Mouse (Mus musculus): ENCODE measurements around the gene Slc23a4.

The Slc23a4 gene

GRCm38 (mm10) chr6:34910371-34911219, 77.6 kb downstream of the Slc23a4 start, which contains the start of gene Wdr91:
TSS of gene Wdr91 (minus strand) at chr6:34910876.
- peak; percentile 97 for DNase-seq

GRCm38 (mm10) chr6:34909631-34910345, 78.4 kb downstream of the Slc23a4 start:
- no peak for DNase-seq

DNA sequence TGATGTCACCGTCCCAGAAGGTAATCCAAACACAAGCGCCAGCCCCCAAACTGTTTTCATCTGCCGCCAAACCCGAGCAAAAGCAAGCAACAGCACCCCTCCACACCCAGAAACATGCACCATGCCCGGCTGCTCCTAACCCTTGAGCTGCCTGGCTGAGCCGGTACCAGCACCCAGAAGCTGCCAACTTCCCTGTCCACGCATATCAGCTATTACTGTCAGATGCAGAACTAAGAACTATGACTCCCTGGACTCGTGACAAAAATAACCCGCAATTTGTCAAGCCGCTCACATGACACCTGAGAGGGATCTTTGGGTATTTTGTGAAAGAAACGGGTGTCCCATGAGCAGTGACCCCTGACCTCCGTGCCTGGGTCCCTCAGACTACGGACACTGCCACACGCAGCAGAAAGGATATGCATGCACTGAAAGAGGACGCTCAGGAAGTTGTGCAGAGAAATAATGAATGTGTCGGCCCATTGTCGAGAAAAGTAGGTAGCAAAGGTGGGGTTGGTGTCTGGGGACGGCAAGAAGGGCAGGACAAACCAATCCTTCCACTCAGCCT, 80.4 kb downstream of the Slc23a4 start:
- no peak for DNase-seq

DNA sequence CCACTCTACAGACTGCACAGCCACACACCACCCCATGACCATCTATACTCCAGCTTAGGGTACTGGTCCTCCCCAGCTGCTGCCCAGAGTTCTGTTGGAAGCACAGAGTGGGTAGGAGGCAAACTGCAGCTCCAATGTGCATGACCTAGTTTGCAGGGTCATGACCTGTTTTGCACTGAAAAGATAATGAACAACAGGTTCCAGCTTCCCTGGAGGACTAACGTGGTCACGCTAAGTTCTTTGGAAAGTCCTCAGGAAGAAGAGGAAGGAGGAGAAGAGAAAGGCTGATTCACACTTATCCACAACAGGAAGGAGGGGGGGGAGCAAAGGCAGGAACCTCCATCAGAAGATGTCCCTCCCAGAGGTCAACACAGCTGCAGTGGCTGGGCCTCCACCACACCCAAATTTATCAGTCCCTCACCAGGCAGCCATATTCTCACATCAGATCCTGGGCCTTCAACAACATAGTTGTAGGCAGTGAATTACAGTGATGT, 81.0 kb downstream of the Slc23a4 start:
- DNase-seq = no peak

GRCm38 (mm10) chr6:34906661-34907060, 81.5 kb downstream of the Slc23a4 start:
- DNase-seq = no peak

GRCm38 (mm10) chr6:34906125-34906524, 82.1 kb downstream of the Slc23a4 start:
- DNase-seq = no peak

GRCm38 (mm10) chr6:34904361-34904760, 83.8 kb downstream of the Slc23a4 start:
- DNase-seq = no peak

GRCm38 (mm10) chr6:34903851-34904250, 84.4 kb downstream of the Slc23a4 start:
- no peak for DNase-seq

- no peak for DNase-seq
These were observed 84.8 kb downstream of the Slc23a4 start for GRCm38 (mm10) chr6:34903441-34903840.

DNA sequence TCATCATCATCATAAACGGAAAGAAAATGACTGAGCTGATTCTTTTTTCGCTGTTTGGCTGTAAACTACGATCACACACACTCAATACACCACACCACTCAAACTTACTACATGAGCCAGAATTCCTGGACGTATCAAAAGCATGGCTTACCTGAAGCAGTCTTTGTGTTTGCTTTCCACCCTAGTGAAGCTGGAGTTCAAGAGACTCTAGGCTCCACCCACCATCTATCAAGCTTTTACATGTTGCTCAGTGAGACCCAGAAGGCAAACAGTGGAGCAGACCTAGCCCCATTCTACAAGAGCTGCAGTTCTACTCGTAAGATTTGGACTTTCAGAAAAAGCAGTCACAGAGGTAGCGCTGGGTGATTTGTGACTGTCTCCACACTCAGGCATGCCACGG, 85.6 kb downstream of the Slc23a4 start:
- peak; percentile 25 to 26 for DNase-seq

DNA sequence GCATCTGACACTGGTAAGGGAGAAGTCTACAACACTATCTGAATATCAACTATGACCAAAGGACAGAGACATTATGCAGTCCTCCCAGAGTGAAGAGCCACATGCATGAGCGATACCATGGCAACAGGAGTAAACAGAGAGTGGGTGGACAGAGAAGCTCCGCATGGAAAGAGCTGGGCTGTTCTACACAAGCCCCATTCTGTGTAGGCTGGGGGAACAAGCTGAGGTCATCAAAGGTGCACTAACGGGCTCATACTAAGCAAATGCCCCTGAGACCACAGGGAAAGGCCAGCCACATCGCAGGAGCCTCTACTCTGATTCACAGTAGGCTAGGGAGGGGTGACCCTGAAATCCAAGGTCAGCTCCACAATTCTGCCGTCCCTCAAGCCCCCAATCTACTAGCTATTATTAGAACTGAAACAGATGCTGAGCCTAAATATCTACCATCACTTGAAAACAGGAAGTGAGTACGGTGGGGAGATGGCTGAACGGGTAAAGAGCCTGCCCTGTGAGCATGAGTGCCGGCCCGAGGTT, 86.2 kb downstream of the Slc23a4 start:
- peak; percentile 76 to 78 for DNase-seq

DNA sequence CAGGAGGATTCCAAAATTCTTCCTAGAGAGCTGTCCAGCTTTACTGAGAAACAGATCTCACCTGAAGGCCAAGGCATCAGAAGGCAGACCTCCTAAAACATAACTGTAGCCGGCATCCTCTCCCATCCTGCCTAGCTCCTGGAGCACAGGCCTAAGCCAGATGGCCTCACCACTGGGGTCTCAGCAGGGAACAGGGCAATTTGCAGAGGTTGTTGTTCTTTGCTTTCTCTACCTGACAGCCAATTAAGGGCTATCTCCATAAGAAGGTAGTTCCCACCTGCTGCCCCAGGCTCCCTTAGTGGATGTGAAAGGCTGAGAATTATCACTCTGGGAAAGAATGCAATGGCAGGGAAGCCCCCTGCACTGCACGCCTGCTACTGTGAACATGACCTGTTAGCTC, 87.2 kb downstream of the Slc23a4 start:
- DNase-seq = no peak

GRCm38 (mm10) chr6:34899127-34899526, 89.1 kb downstream of the Slc23a4 start:
- DNase-seq = no peak

- DNase-seq = no peak
These were observed 91.9 kb downstream of the Slc23a4 start for GRCm38 (mm10) chr6:34896168-34896780.

- DNase-seq = no peak
These were observed 92.6 kb downstream of the Slc23a4 start for GRCm38 (mm10) chr6:34895569-34895968.
